Mouse (Mus musculus): ENCODE measurements around the gene Armc5. TPM values are rescaled to one million over a fixed set of nuclear protein-coding genes. Genes with fewer than 3 reads are reported as not detected.

Gene Armc5
- 9.8 and 13.0 TPM in 2 replicates for total RNA-seq (2017)

GRCm38 (mm10) chr7:128236856-128237592, at the start of gene Armc5:
Gene Armc5, plus strand, starts transcription at chr7:128237342.
- ATAC-seq (replicated peaks in 1 of 2; ENCODE audit: insufficient read depth in 1 of 2, low FRiP score in 2 of 2, low TSS enrichment in 1 of 2, low read depth in 1 of 2, poor library complexity in 2 of 2, severe bottlenecking in 2 of 2): peak; percentile 6 to 24; a peak in 1 of 4 replicates

- ATAC-seq (replicated peaks in 1 of 2; ENCODE audit: insufficient read depth in 1 of 2, low FRiP score in 2 of 2, low TSS enrichment in 1 of 2, low read depth in 1 of 2, poor library complexity in 2 of 2, severe bottlenecking in 2 of 2): no peak
Observed at GRCm38 (mm10) chr7:128201607-128202006, 35.5 kb upstream of the Armc5 start.

GRCm38 (mm10) chr7:128203071-128203470, 34.1 kb upstream of the Armc5 start:
- ATAC-seq (replicated peaks in 1 of 2; ENCODE audit: insufficient read depth in 1 of 2, low FRiP score in 2 of 2, low TSS enrichment in 1 of 2, low read depth in 1 of 2, poor library complexity in 2 of 2, severe bottlenecking in 2 of 2): no peak

- ATAC-seq (replicated peaks in 1 of 2; ENCODE audit: insufficient read depth in 1 of 2, low FRiP score in 2 of 2, low TSS enrichment in 1 of 2, low read depth in 1 of 2, poor library complexity in 2 of 2, severe bottlenecking in 2 of 2): no peak
Observed at GRCm38 (mm10) chr7:128204179-128204578, 33.0 kb upstream of the Armc5 start.

GRCm38 (mm10) chr7:128205695-128206094, 31.4 kb upstream of the Armc5 start:
- ATAC-seq (replicated peaks in 1 of 2; ENCODE audit: insufficient read depth in 1 of 2, low FRiP score in 2 of 2, low TSS enrichment in 1 of 2, low read depth in 1 of 2, poor library complexity in 2 of 2, severe bottlenecking in 2 of 2): no peak

- ATAC-seq (replicated peaks in 1 of 2; ENCODE audit: insufficient read depth in 1 of 2, low FRiP score in 2 of 2, low TSS enrichment in 1 of 2, low read depth in 1 of 2, poor library complexity in 2 of 2, severe bottlenecking in 2 of 2): no peak
Observed at GRCm38 (mm10) chr7:128206152-128206551, 31.0 kb upstream of the Armc5 start, which contains the start of gene Cox6a2. Gene Cox6a2, minus strand, starts transcription at chr7:128206387.

GRCm38 (mm10) chr7:128208187-128208586, 29.0 kb upstream of the Armc5 start:
- ATAC-seq (replicated peaks in 1 of 2; ENCODE audit: insufficient read depth in 1 of 2, low FRiP score in 2 of 2, low TSS enrichment in 1 of 2, low read depth in 1 of 2, poor library complexity in 2 of 2, severe bottlenecking in 2 of 2): peak; percentile 75; a peak in 3 of 4 replicates

- no peak for ATAC-seq (replicated peaks in 1 of 2; ENCODE audit: insufficient read depth in 1 of 2, low FRiP score in 2 of 2, low TSS enrichment in 1 of 2, low read depth in 1 of 2, poor library complexity in 2 of 2, severe bottlenecking in 2 of 2)
Observed at GRCm38 (mm10) chr7:128209826-128210225, 27.3 kb upstream of the Armc5 start.

- ATAC-seq (replicated peaks in 1 of 2; ENCODE audit: insufficient read depth in 1 of 2, low FRiP score in 2 of 2, low TSS enrichment in 1 of 2, low read depth in 1 of 2, poor library complexity in 2 of 2, severe bottlenecking in 2 of 2): no peak
Observed at GRCm38 (mm10) chr7:128219952-128220351, 17.2 kb upstream of the Armc5 start.

- no peak for ATAC-seq (replicated peaks in 1 of 2; ENCODE audit: insufficient read depth in 1 of 2, low FRiP score in 2 of 2, low TSS enrichment in 1 of 2, low read depth in 1 of 2, poor library complexity in 2 of 2, severe bottlenecking in 2 of 2)
Observed at GRCm38 (mm10) chr7:128220936-128221335, 16.2 kb upstream of the Armc5 start.

- ATAC-seq (replicated peaks in 1 of 2; ENCODE audit: insufficient read depth in 1 of 2, low FRiP score in 2 of 2, low TSS enrichment in 1 of 2, low read depth in 1 of 2, poor library complexity in 2 of 2, severe bottlenecking in 2 of 2): no peak
Observed at GRCm38 (mm10) chr7:128231741-128232140, 5.4 kb upstream of the Armc5 start.

GRCm38 (mm10) chr7:128234796-128235195, 2.3 kb upstream of the Armc5 start:
- no peak for ATAC-seq (replicated peaks in 1 of 2; ENCODE audit: insufficient read depth in 1 of 2, low FRiP score in 2 of 2, low TSS enrichment in 1 of 2, low read depth in 1 of 2, poor library complexity in 2 of 2, severe bottlenecking in 2 of 2)

GRCm38 (mm10) chr7:128235481-128235880, 1.7 kb upstream of the Armc5 start:
- ATAC-seq (replicated peaks in 1 of 2; ENCODE audit: insufficient read depth in 1 of 2, low FRiP score in 2 of 2, low TSS enrichment in 1 of 2, low read depth in 1 of 2, poor library complexity in 2 of 2, severe bottlenecking in 2 of 2): no peak

GRCm38 (mm10) chr7:128236426-128236825, 716 bp upstream of the Armc5 start:
- ATAC-seq (replicated peaks in 1 of 2; ENCODE audit: insufficient read depth in 1 of 2, low FRiP score in 2 of 2, low TSS enrichment in 1 of 2, low read depth in 1 of 2, poor library complexity in 2 of 2, severe bottlenecking in 2 of 2): no peak

GRCm38 (mm10) chr7:128237593-128237926, 418 bp downstream of the Armc5 start:
- no peak for ATAC-seq (replicated peaks in 1 of 2; ENCODE audit: insufficient read depth in 1 of 2, low FRiP score in 2 of 2, low TSS enrichment in 1 of 2, low read depth in 1 of 2, poor library complexity in 2 of 2, severe bottlenecking in 2 of 2)

GRCm38 (mm10) chr7:128237927-128238778, 1.0 kb downstream of the Armc5 start, which contains the start of gene 9130023H24Rik:
Gene 9130023H24Rik, minus strand, starts transcription at chr7:128238031.
- peak; percentile 74 to 83 for ATAC-seq (replicated peaks in 1 of 2; ENCODE audit: insufficient read depth in 1 of 2, low FRiP score in 2 of 2, low TSS enrichment in 1 of 2, low read depth in 1 of 2, poor library complexity in 2 of 2, severe bottlenecking in 2 of 2)

- no peak for ATAC-seq (replicated peaks in 1 of 2; ENCODE audit: insufficient read depth in 1 of 2, low FRiP score in 2 of 2, low TSS enrichment in 1 of 2, low read depth in 1 of 2, poor library complexity in 2 of 2, severe bottlenecking in 2 of 2)
Observed at GRCm38 (mm10) chr7:128238991-128239390, 1.8 kb downstream of the Armc5 start.

- ATAC-seq (replicated peaks in 1 of 2; ENCODE audit: insufficient read depth in 1 of 2, low FRiP score in 2 of 2, low TSS enrichment in 1 of 2, low read depth in 1 of 2, poor library complexity in 2 of 2, severe bottlenecking in 2 of 2): no peak
Observed at GRCm38 (mm10) chr7:128240131-128240784, 3.1 kb downstream of the Armc5 start.

Data from hematopoietic stem cell, adult 5-6 weeks (primary cell).